Mouse (Mus musculus) heart, embryonic 11.5 days (tissue): ENCODE results near the gene Bloc1s4. TPM values are rescaled to one million over a fixed set of nuclear protein-coding genes. Genes with fewer than 3 reads are reported as not detected.

Source experiments
- ATAC-seq: fragments of 200-750 bp; cut with Nextera tagmentation; replicated peaks from 2 replicates; pipeline ENCODE4 v1.8.0; 2017; ENCODE audit warnings: moderate library complexity; ENCODE audit not compliant: insufficient number of reproducible peaks, low FRiP score, low TSS enrichment
- H3K27ac ChIP-seq: fragments of 300-500 bp; sonication (generic); 2 replicates; pipeline ENCODE4 v1.5.1; 2014; ENCODE audit warnings: mild to moderate bottlenecking, low read depth, low read length
- H3K27me3 ChIP-seq: fragments of 300-500 bp; sonication (generic); 2 replicates; pipeline ENCODE4 v1.6.1; 2014; ENCODE audit warnings: mild to moderate bottlenecking, low read length, mixed read lengths; ENCODE audit not compliant: control insufficient read depth, insufficient read depth
- H3K36me3 ChIP-seq: fragments of 300-500 bp; sonication (generic); 2 replicates; pipeline ENCODE4 v1.6.1; 2014; ENCODE audit warnings: mild to moderate bottlenecking, low read length, moderate library complexity, mixed read lengths; ENCODE audit not compliant: control insufficient read depth, insufficient read depth
- H3K4me1 ChIP-seq: fragments of 300-500 bp; sonication (generic); 2 replicates; pipeline ENCODE4 v1.6.1; 2014; ENCODE audit warnings: low read length; ENCODE audit not compliant: control insufficient read depth, insufficient read depth
- H3K4me2 ChIP-seq: fragments of 300-500 bp; sonication (generic); 2 replicates; pipeline ENCODE4 v1.6.1; 2014; ENCODE audit warnings: mild to moderate bottlenecking, moderate library complexity
- H3K4me3 ChIP-seq: fragments of 300-500 bp; sonication (generic); 2 replicates; pipeline ENCODE4 v1.5.1; 2014; ENCODE audit warnings: low read depth, low read length
- H3K9ac ChIP-seq: fragments of 300-500 bp; sonication (generic); 2 replicates; pipeline ENCODE4 v1.6.1; 2014; ENCODE audit warnings: mild to moderate bottlenecking, low read depth, low read length, moderate library complexity
- H3K9me3 ChIP-seq: fragments of 300-500 bp; sonication (generic); replicated peaks from 2 replicates; pipeline ENCODE4 v1.6.1; 2016; ENCODE audit warnings: low read length; ENCODE audit not compliant: control insufficient read depth
- WGBS: fragments of 180-500 bp; shearing (Covaris S2); extraction: QIAGEN DNeasy Blood & Tissue Kit; methylation state at CpG from one replicate; pipeline ENCODE4 v1.1.7; 2014; ENCODE audit not compliant: insufficient replicate concordance; 5-methylcytosine and 5-hydroxymethylcytosine counted together
- polyA plus RNA-seq: library from polyadenylated mRNA; unstranded; fragments of >200 nt; fragmentation: Nextera tagmentation; extraction: Ambion mirVana; gene quantifications from 2 replicates; pipeline ENCODE4 v1.2.1, GENCODE M21; 2014

Gene Bloc1s4
- polyA plus RNA-seq, 1 experiment from 2014 or later: 20.1 TPM

- Histone ChIP-seq H3K27ac (no peak overlapping the region), H3K4me1 (peaks cover 15% of the 10 kb centered on the region; the same call in 1 of the 2 replicates), H3K4me3 (no peak overlapping the region), H3K9me3 (no peaks in the 10 kb centered on the region), H3K9ac (no peak overlapping the region), H3K4me2 (no peak overlapping the region), H3K27me3 (no peaks in the 10 kb centered on the region), H3K36me3 (no peaks in the 10 kb centered on the region)
- 65% methylated on average over 7 of the region's 7 CpGs for WGBS
- no peak for ATAC-seq
Observed at GRCm38 (mm10) chr5:36727776-36728175, 20.7 kb downstream of the Bloc1s4 start.

- 76% methylated on average over 2 of the region's 2 CpGs for WGBS
- H3K27ac ChIP-seq: no peak overlapping the region
- ATAC-seq: no peak
Observed at GRCm38 (mm10) chr5:36727136-36727535, 21.3 kb downstream of the Bloc1s4 start.

GRCm38 (mm10) chr5:36726387-36726801, 22.1 kb downstream of the Bloc1s4 start:
- ATAC-seq: no peak
- Histone ChIP-seq H3K4me3 (no peak overlapping the region), H3K4me1 (peaks cover 22% of the 10 kb centered on the region), H3K9ac (no peak overlapping the region), H3K27me3 (no peaks in the 10 kb centered on the region), H3K4me2 (no peak overlapping the region), H3K36me3 (no peaks in the 10 kb centered on the region), H3K27ac (no peak overlapping the region), H3K9me3 (no peaks in the 10 kb centered on the region)
- 61% methylated on average over 9 of the region's 9 CpGs for WGBS

More at GRCm38 (mm10) chr5:36727136-36727535, 21.3 kb downstream of the Bloc1s4 start:
- Histone ChIP-seq H3K27me3 (no peaks in the 10 kb centered on the region), H3K9me3 (no peaks in the 10 kb centered on the region), H3K9ac (no peak overlapping the region), H3K4me1 (peaks cover 20% of the 10 kb centered on the region), H3K4me3 (no peak overlapping the region), H3K4me2 (no peak overlapping the region), H3K36me3 (no peaks in the 10 kb centered on the region)

- Histone ChIP-seq H3K4me1 (peaks cover 22% of the 10 kb centered on the region), H3K9ac (no peak overlapping the region), H3K4me2 (no peak overlapping the region), H3K27ac (no peak overlapping the region), H3K36me3 (no peaks in the 10 kb centered on the region), H3K4me3 (no peak overlapping the region), H3K9me3 (no peaks in the 10 kb centered on the region), H3K27me3 (no peaks in the 10 kb centered on the region)
- no peak for ATAC-seq
- 63% methylated on average over 12 of the region's 12 CpGs for WGBS
Observed at GRCm38 (mm10) chr5:36725861-36726260, 22.6 kb downstream of the Bloc1s4 start.

- peak overlapping the region; percentile 10; the same call in 1 of the 2 replicates for H3K9ac ChIP-seq
- peaks cover 30% of the 10 kb centered on the region for H3K4me1 ChIP-seq
- no peaks in the 10 kb centered on the region for H3K9me3 ChIP-seq
- no peak for ATAC-seq
- H3K36me3 ChIP-seq: no peaks in the 10 kb centered on the region
- 65% methylated on average over 7 of the region's 7 CpGs for WGBS
- H3K27ac ChIP-seq: no peak overlapping the region
- H3K4me2 ChIP-seq: no peak overlapping the region
- no peak overlapping the region for H3K4me3 ChIP-seq
- H3K27me3 ChIP-seq: no peaks in the 10 kb centered on the region
Observed at GRCm38 (mm10) chr5:36724274-36724673, 24.2 kb downstream of the Bloc1s4 start.

- no peak overlapping the region for H3K4me3 ChIP-seq
- peaks cover 30% of the 10 kb centered on the region for H3K4me1 ChIP-seq
- ATAC-seq: no peak
- no peak overlapping the region for H3K27ac ChIP-seq
- no peak overlapping the region for H3K4me2 ChIP-seq
- H3K9ac ChIP-seq: no peak overlapping the region
- H3K27me3 ChIP-seq: no peaks in the 10 kb centered on the region
- WGBS: 81% methylated on average over 9 of the region's 9 CpGs
- H3K9me3 ChIP-seq: no peaks in the 10 kb centered on the region
- no peaks in the 10 kb centered on the region for H3K36me3 ChIP-seq
Observed at GRCm38 (mm10) chr5:36723356-36723755, 25.1 kb downstream of the Bloc1s4 start.

GRCm38 (mm10) chr5:36722415-36722856, 26.0 kb downstream of the Bloc1s4 start:
- no peak for ATAC-seq
- 50% methylated on average over 6 of the region's 6 CpGs for WGBS
- no peak overlapping the region for H3K4me2 ChIP-seq
- H3K9ac ChIP-seq: no peak overlapping the region
- H3K36me3 ChIP-seq: no peaks in the 10 kb centered on the region
- H3K27me3 ChIP-seq: no peaks in the 10 kb centered on the region
- H3K4me3 ChIP-seq: no peak overlapping the region
- H3K9me3 ChIP-seq: no peaks in the 10 kb centered on the region
- peak overlapping the region; percentile 32; the same call in 1 of the 2 replicates for H3K27ac ChIP-seq
- peaks cover 30% of the 10 kb centered on the region for H3K4me1 ChIP-seq

- Histone ChIP-seq H3K4me2 (peak overlapping the region; percentile 31; the same call in 1 of the 2 replicates), H3K9ac (peak overlapping the region; percentile 34), H3K4me1 (peaks cover 32% of the 10 kb centered on the region), H3K4me3 (no peak overlapping the region), H3K9me3 (no peaks in the 10 kb centered on the region), H3K36me3 (no peaks in the 10 kb centered on the region), H3K27ac (peak overlapping the region; percentile 76), H3K27me3 (no peaks in the 10 kb centered on the region)
- 41% methylated on average over 5 of the region's 5 CpGs for WGBS
- peak; percentile 87 for ATAC-seq
Observed at GRCm38 (mm10) chr5:36720710-36721375, 27.6 kb downstream of the Bloc1s4 start.

GRCm38 (mm10) chr5:36720219-36720618, 28.2 kb downstream of the Bloc1s4 start:
- H3K36me3 ChIP-seq: no peaks in the 10 kb centered on the region
- H3K4me3 ChIP-seq: no peak overlapping the region
- no peak overlapping the region for H3K9ac ChIP-seq
- peak overlapping the region; percentile 76 for H3K27ac ChIP-seq
- no peak overlapping the region for H3K4me2 ChIP-seq
- H3K27me3 ChIP-seq: no peaks in the 10 kb centered on the region
- whole genome bisulfite sequencing: 82% methylated on average over 5 of the region's 5 CpGs
- peaks cover 38% of the 10 kb centered on the region for H3K4me1 ChIP-seq
- ATAC-seq: no peak
- no peaks in the 10 kb centered on the region for H3K9me3 ChIP-seq
